Mouse (Mus musculus) kidney, embryonic 16.5 days (tissue): ENCODE results near the gene Gcc1. TPM values are rescaled to one million over a fixed set of nuclear protein-coding genes. Genes with fewer than 3 reads are reported as not detected.

ENCODE experiments used
- ATAC-seq: fragments of 200-750 bp; cut with Nextera tagmentation; 2 replicates; pipeline ENCODE4 v1.8.0; 2017; ENCODE audit warnings: moderate TSS enrichment; ENCODE audit not compliant: low FRiP score, low TSS enrichment
- H3K27ac ChIP-seq: fragments of 300-500 bp; sonication (generic); 2 replicates; pipeline ENCODE4 v1.5.1; 2014; ENCODE audit warnings: low read length
- H3K27me3 ChIP-seq: fragments of 300-500 bp; sonication (generic); 2 replicates; pipeline ENCODE4 v1.6.1; 2014; ENCODE audit warnings: low read length, control low read depth, mixed read lengths; ENCODE audit not compliant: insufficient read depth
- H3K36me3 ChIP-seq: fragments of 300-500 bp; sonication (generic); 2 replicates; pipeline ENCODE4 v1.6.1; 2014; ENCODE audit warnings: low read length, control low read depth, mixed read lengths; ENCODE audit not compliant: insufficient read depth
- H3K4me1 ChIP-seq: fragments of 300-500 bp; sonication (generic); 2 replicates; pipeline ENCODE4 v1.6.1; 2014; ENCODE audit warnings: low read length, control low read depth, mixed read lengths; ENCODE audit not compliant: insufficient read depth
- H3K4me2 ChIP-seq: fragments of 300-500 bp; sonication (generic); replicated peaks from 2 replicates; pipeline ENCODE4 v1.6.1; 2014; ENCODE audit warnings: low read depth, low read length
- H3K4me3 ChIP-seq: fragments of 300-500 bp; sonication (generic); 2 replicates; pipeline ENCODE4 v1.5.1; 2014; ENCODE audit warnings: mild to moderate bottlenecking, low read length
- H3K9ac ChIP-seq: fragments of 300-500 bp; sonication (generic); replicated peaks from 2 replicates; pipeline ENCODE4 v1.6.1; 2014; ENCODE audit warnings: low read length
- H3K9me3 ChIP-seq: fragments of 300-500 bp; sonication (generic); 2 replicates; pipeline ENCODE4 v1.6.1; 2016; ENCODE audit warnings: low read length, control low read depth
- WGBS: fragments of 180-500 bp; shearing (Covaris S2); extraction: QIAGEN DNeasy Blood & Tissue Kit; methylation state at CpG from one replicate; pipeline ENCODE4 v1.1.7; 2014; 5-methylcytosine and 5-hydroxymethylcytosine counted together
- polyA plus RNA-seq: library from polyadenylated mRNA; unstranded; fragments of >200 nt; fragmentation: Nextera tagmentation; extraction: Ambion mirVana; gene quantifications from 2 replicates; pipeline ENCODE4 v1.2.1, GENCODE M21; 2015

The Gcc1 gene
- polyA plus RNA-seq, 1 experiment from 2014 or later, result 11.5 TPM

GRCm38 (mm10) chr6:28450481-28450880 is 22.3 kb upstream of the Gcc1 start:
- H3K36me3 ChIP-seq, result no peaks in the 10 kb centered on the region
- no peak overlapping the region for H3K4me3 ChIP-seq
- WGBS, result 10% methylated on average over 5 of the region's 5 CpGs
- peaks cover 36% of the 10 kb centered on the region for H3K27me3 ChIP-seq
- no peak overlapping the region for H3K9ac ChIP-seq
- no peak for ATAC-seq
- H3K9me3 ChIP-seq, result no peaks in the 10 kb centered on the region
- H3K27ac ChIP-seq, result no peak overlapping the region
- no peak overlapping the region for H3K4me2 ChIP-seq
- no peaks in the 10 kb centered on the region for H3K4me1 ChIP-seq

GRCm38 (mm10) chr6:28449253-28449652 is 21.1 kb upstream of the Gcc1 start, which contains the start of gene Pax4:
Pax4 (minus strand) TSS chr6:28449353.
- H3K27me3 ChIP-seq, result peaks cover 35% of the 10 kb centered on the region
- H3K4me1 ChIP-seq, result no peaks in the 10 kb centered on the region
- no peak for ATAC-seq
- H3K4me2 ChIP-seq, result no peak within 1 kb of the TSS
- H3K9ac ChIP-seq, result no peak within 1 kb of the TSS
- no peaks in the 10 kb centered on the region for H3K36me3 ChIP-seq
- H3K27ac ChIP-seq, result no peak within 1 kb of the TSS
- WGBS, result 69% methylated on average over 2 of the region's 2 CpGs
- no peaks in the 10 kb centered on the region for H3K9me3 ChIP-seq
- no peak within 1 kb of the TSS for H3K4me3 ChIP-seq

- H3K27ac ChIP-seq, result no peak overlapping the region
- H3K36me3 ChIP-seq, result no peaks in the 10 kb centered on the region
- no peaks in the 10 kb centered on the region for H3K4me1 ChIP-seq
- no peak for ATAC-seq
- H3K4me3 ChIP-seq, result no peak overlapping the region
- H3K9ac ChIP-seq, result no peak overlapping the region
- no peak overlapping the region for H3K4me2 ChIP-seq
- WGBS, result 79% methylated on average over 7 of the region's 7 CpGs
- H3K9me3 ChIP-seq, result no peaks in the 10 kb centered on the region
- H3K27me3 ChIP-seq, result peaks cover 26% of the 10 kb centered on the region
Measured at GRCm38 (mm10) chr6:28447937-28448336, 19.7 kb upstream of the Gcc1 start.

- no peak for ATAC-seq
Measured at GRCm38 (mm10) chr6:28431538-28431855, 3.3 kb upstream of the Gcc1 start.

GRCm38 (mm10) chr6:28430795-28431537 is 2.8 kb upstream of the Gcc1 start:
- ATAC-seq, result no peak
- peaks cover 9% of the 10 kb centered on the region; the same call in 1 of the 2 replicates for H3K36me3 ChIP-seq
- no peak overlapping the region for H3K4me3 ChIP-seq
- no peak overlapping the region for H3K27ac ChIP-seq
- 78% methylated on average over 10 of the region's 10 CpGs for WGBS
- no peaks in the 10 kb centered on the region for H3K27me3 ChIP-seq
- H3K9ac ChIP-seq, result no peak overlapping the region
- H3K4me1 ChIP-seq, result no peaks in the 10 kb centered on the region
- no peaks in the 10 kb centered on the region for H3K9me3 ChIP-seq
- H3K4me2 ChIP-seq, result no peak overlapping the region

More at GRCm38 (mm10) chr6:28431538-28431855, 3.3 kb upstream of the Gcc1 start:
- no peaks in the 10 kb centered on the region for H3K9me3 ChIP-seq
- WGBS, result 79% methylated on average over 6 of the region's 6 CpGs
- H3K36me3 ChIP-seq, result peaks cover 5% of the 10 kb centered on the region; the same call in 1 of the 2 replicates
- H3K9ac ChIP-seq, result no peak overlapping the region
- no peaks in the 10 kb centered on the region for H3K4me1 ChIP-seq
- H3K27ac ChIP-seq, result no peak overlapping the region
- no peak overlapping the region for H3K4me2 ChIP-seq
- no peaks in the 10 kb centered on the region for H3K27me3 ChIP-seq
- H3K4me3 ChIP-seq, result no peak overlapping the region

- Histone ChIP-seq H3K9me3 (no peaks in the 10 kb centered on the region), H3K9ac (no peak overlapping the region), H3K27me3 (no peaks in the 10 kb centered on the region), H3K4me1 (0 out of 2 replicates have a peak, but pooled peaks cover 1% of the 10 kb centered on the region), H3K36me3 (peaks cover 17% of the 10 kb centered on the region), H3K4me3 (no peak overlapping the region), H3K27ac (no peak overlapping the region), H3K4me2 (no peak overlapping the region)
- ATAC-seq, result no peak
- WGBS, result 85% methylated on average over 11 of the region's 11 CpGs
Measured at GRCm38 (mm10) chr6:28429870-28430269, 1.7 kb upstream of the Gcc1 start.

GRCm38 (mm10) chr6:28427096-28427839 is 922 bp downstream of the Gcc1 start, which contains the start of gene Fscn3:
Fscn3 (plus strand) TSS chr6:28427789.
- Histone ChIP-seq H3K4me1 (peaks cover 12% of the 10 kb centered on the region), H3K36me3 (peaks cover 19% of the 10 kb centered on the region), H3K9me3 (no peaks in the 10 kb centered on the region), H3K9ac (no peak within 1 kb of the TSS), H3K4me2 (no peak within 1 kb of the TSS), H3K27me3 (no peaks in the 10 kb centered on the region), H3K27ac (no peak within 1 kb of the TSS), H3K4me3 (no peak within 1 kb of the TSS)
- WGBS, result 62% methylated on average over 3 of the region's 3 CpGs
- no peak for ATAC-seq

GRCm38 (mm10) chr6:28425019-28425418 is 3.2 kb downstream of the Gcc1 start:
- H3K36me3 ChIP-seq, result peaks cover 19% of the 10 kb centered on the region
- H3K9ac ChIP-seq, result 0 out of 2 replicates have a peak overlapping the region, but pooled peaks have one; percentile 94
- no peaks in the 10 kb centered on the region for H3K9me3 ChIP-seq
- H3K27ac ChIP-seq, result no peak overlapping the region
- no peaks in the 10 kb centered on the region for H3K27me3 ChIP-seq
- no peak overlapping the region for H3K4me2 ChIP-seq
- H3K4me1 ChIP-seq, result peaks cover 28% of the 10 kb centered on the region
- WGBS, result 87% methylated on average over 6 of the region's 6 CpGs
- peak overlapping the region; percentile 89; the same call in 1 of the 2 replicates for H3K4me3 ChIP-seq
- ATAC-seq, result no peak

- Histone ChIP-seq H3K4me1 (peaks cover 34% of the 10 kb centered on the region), H3K27ac (peak overlapping the region; percentile 66), H3K4me2 (peak overlapping the region; percentile 67), H3K36me3 (peaks cover 20% of the 10 kb centered on the region), H3K4me3 (peak overlapping the region; percentile 89), H3K9ac (peak overlapping the region; percentile 94), H3K27me3 (no peaks in the 10 kb centered on the region), H3K9me3 (no peaks in the 10 kb centered on the region)
- peak; percentile 57 for ATAC-seq
- WGBS, result 9% methylated on average over 44 of the region's 46 CpGs
Measured at GRCm38 (mm10) chr6:28423767-28424695, 4.2 kb downstream of the Gcc1 start.
